In genomic region chr5:118452052-118452451, GRCm38 (mm10) we compare ENCODE assay signal across 22 mouse cellular contexts.
DNase-seq lines count a peak whose midpoint lies in the region; ATAC-seq and TF ChIP-seq lines count a peak whose summit lies in the region.
"Had no signal": no experiment of that assay in that cellular context is flagged by ENCODE, and none has a peak within 500 bp of the region (broad histone marks: within the 10 kb centered on the region; RNA-seq: fewer than 3 reads in every experiment).

No protein-coding gene starts in this region.

- no peak overlapping the region for H3K4me3 ChIP-seq in kidney, postnatal 0 days (replicated peaks; ENCODE audit: low read depth, low read length)
- H3K4me3 ChIP-seq in liver, embryonic 14.5 days (ENCODE audit: insufficient read depth in 1 of 2, low read depth in 2 of 2, low read length in 2 of 2), result no peak overlapping the region
- no peak overlapping the region for H3K4me3 ChIP-seq in liver, embryonic 11.5 days (ENCODE audit: low read depth, low read length)
- no peak overlapping the region for H3K4me3 ChIP-seq in liver, embryonic 16.5 days (ENCODE audit: low read depth, low read length)
- H3K4me3 ChIP-seq: embryonic facial prominence, embryonic 15.5 days; heart, embryonic 13.5 days; hindbrain, embryonic 15.5 days had no signal

- H3K4me1 ChIP-seq in kidney, postnatal 0 days (replicated peaks; ENCODE audit: insufficient read depth, low read length), result no peaks in the 10 kb centered on the region
- peaks cover 15 to 16% of the 10 kb centered on the region in 2 experiments for H3K4me1 ChIP-seq in liver, embryonic 14.5 days (replicated peaks; ENCODE audit: control insufficient read depth in 2 of 2, insufficient read depth in 2 of 2, low read length in 1 of 2)
- peaks cover 3% of the 10 kb centered on the region for H3K4me1 ChIP-seq in liver, embryonic 11.5 days (replicated peaks; ENCODE audit: control insufficient read depth, insufficient read depth, low read length)
- H3K4me1 ChIP-seq in liver, embryonic 16.5 days (ENCODE audit: control insufficient read depth, low read depth, low read length), result peaks cover 16% of the 10 kb centered on the region
- H3K4me1 ChIP-seq: hindbrain, embryonic 15.5 days had no signal

- no peak overlapping the region for H3K27ac ChIP-seq in kidney, postnatal 0 days
- H3K27ac ChIP-seq in liver, embryonic 14.5 days, result no peak overlapping the region
- no peak overlapping the region for H3K27ac ChIP-seq in liver, embryonic 11.5 days (ENCODE audit: low read depth, low read length)
- H3K27ac ChIP-seq in liver, embryonic 16.5 days (ENCODE audit: low read length), result no peak overlapping the region
- H3K27ac ChIP-seq: embryonic facial prominence, embryonic 15.5 days; heart, embryonic 13.5 days; hindbrain, embryonic 15.5 days had no signal

- DNase-seq in kidney, postnatal 0 days (ENCODE audit: low spot score), result no peak
- DNase-seq in kidney, postnatal 36 days, result no peak
- no peak for DNase-seq in liver, embryonic 14.5 days (ENCODE audit: low read depth in 3 of 3, low spot score in 3 of 3)
- DNase-seq in liver, embryonic 11.5 days (ENCODE audit: low spot score), result no peak
- no peak for DNase-seq in layer of hippocampus, adult 9-10 months (ENCODE audit: low spot score)
- DNase-seq in urinary bladder, postnatal 10 days (ENCODE audit: low spot score), result no peak
- DNase-seq: adrenal gland, adult 8-10 months; cerebellum, adult 11 months; cerebellum, adult 8-10 months; cerebellum, postnatal 14 days; embryo, embryonic 11 days; gastrocnemius, postnatal 36 days; heart, adult 11 months; heart, postnatal 36 days had no signal

- H3K36me3 ChIP-seq in kidney, postnatal 0 days (ENCODE audit: insufficient read depth, low read length), result no peaks in the 10 kb centered on the region
- no peaks in the 10 kb centered on the region for H3K36me3 ChIP-seq in liver, embryonic 14.5 days (replicated peaks; ENCODE audit: control insufficient read depth, insufficient read depth, low read depth)
- H3K36me3 ChIP-seq in liver, embryonic 11.5 days (ENCODE audit: control insufficient read depth, insufficient read depth, low read length), result no peaks in the 10 kb centered on the region
- no peaks in the 10 kb centered on the region for H3K36me3 ChIP-seq in liver, embryonic 16.5 days (ENCODE audit: control insufficient read depth, insufficient read depth)
- H3K36me3 ChIP-seq: embryonic facial prominence, embryonic 15.5 days; G1E; heart, embryonic 13.5 days; hindbrain, embryonic 15.5 days had no signal

- no peak for TF ChIP-seq CTCF in kidney, postnatal 0 days (IDR thresholded peaks at IDR 0.05; ENCODE audit: low read depth)
- no peak for TF ChIP-seq CTCF in liver, embryonic 14.5 days (IDR thresholded peaks at IDR 0.05; ENCODE audit: low read depth)

- ATAC-seq in kidney, postnatal 0 days (replicated peaks; ENCODE audit: low FRiP score, low read depth), result 0 out of 2 replicates have a peak, but pooled peaks have one; percentile 17
- peak; percentile 52; the same call in 1 of the 2 replicates for ATAC-seq in liver, embryonic 14.5 days (ENCODE audit: insufficient read depth)
- no peak for ATAC-seq in liver, embryonic 11.5 days (replicated peaks; ENCODE audit: low FRiP score)
- ATAC-seq in erythroblast, adult 5-6 weeks (replicated peaks; ENCODE audit: low FRiP score, poor library complexity, severe bottlenecking), result 0 out of 2 replicates have a peak, but pooled peaks have one; percentile 23
- ATAC-seq in liver, embryonic 16.5 days (ENCODE audit: low read depth), result 0 out of 2 replicates have a peak, but pooled peaks have one; percentile 30
- ATAC-seq: forebrain, embryonic 14.5 days had no signal

- no peak overlapping the region for H3K4me2 ChIP-seq in kidney, postnatal 0 days (ENCODE audit: low read length)
- no peak overlapping the region for H3K4me2 ChIP-seq in liver, embryonic 14.5 days (ENCODE audit: low read depth)
- no peak overlapping the region for H3K4me2 ChIP-seq in liver, embryonic 11.5 days
- no peak overlapping the region for H3K4me2 ChIP-seq in liver, embryonic 16.5 days (ENCODE audit: low read depth, low read length)
- H3K4me2 ChIP-seq: embryonic facial prominence, embryonic 15.5 days; heart, embryonic 13.5 days; hindbrain, embryonic 15.5 days had no signal

- H3K27me3 ChIP-seq in kidney, postnatal 0 days (ENCODE audit: insufficient read depth, low read length), result no peaks in the 10 kb centered on the region
- no peaks in the 10 kb centered on the region; the same call in 1 of the 2 replicates for H3K27me3 ChIP-seq in liver, embryonic 14.5 days (ENCODE audit: control insufficient read depth, insufficient read depth, low read length)
- H3K27me3 ChIP-seq in liver, embryonic 11.5 days (replicated peaks; ENCODE audit: control insufficient read depth, insufficient read depth, low read length), result peaks cover 2% of the 10 kb centered on the region; the same call in 1 of the 2 replicates
- peaks cover 2% of the 10 kb centered on the region; the same call in 1 of the 2 replicates for H3K27me3 ChIP-seq in liver, embryonic 16.5 days (ENCODE audit: control insufficient read depth, insufficient read depth, low read depth, low read length)
- H3K27me3 ChIP-seq: CH12.LX; embryonic facial prominence, embryonic 15.5 days; heart, embryonic 13.5 days; hindbrain, embryonic 15.5 days had no signal

- no peaks in the 10 kb centered on the region for H3K9me3 ChIP-seq in kidney, postnatal 0 days (replicated peaks; ENCODE audit: low read length)
- H3K9me3 ChIP-seq in liver, embryonic 14.5 days (ENCODE audit: control insufficient read depth, low read length), result no peaks in the 10 kb centered on the region
- H3K9me3 ChIP-seq in liver, embryonic 11.5 days (ENCODE audit: control insufficient read depth, low read length), result no peaks in the 10 kb centered on the region
- no peaks in the 10 kb centered on the region for H3K9me3 ChIP-seq in liver, embryonic 16.5 days (replicated peaks; ENCODE audit: control insufficient read depth, low read length)
- H3K9me3 ChIP-seq: embryonic facial prominence, embryonic 15.5 days; G1E; heart, embryonic 13.5 days; hindbrain, embryonic 15.5 days had no signal

- TF ChIP-seq EP300 in liver, embryonic 14.5 days (IDR thresholded peaks at IDR 0.05; ENCODE audit: low read depth), result no peak

- H3K9ac ChIP-seq in kidney, postnatal 0 days (ENCODE audit: low read depth, low read length), result no peak overlapping the region
- H3K9ac ChIP-seq in liver, embryonic 14.5 days (replicated peaks), result no peak overlapping the region
- H3K9ac ChIP-seq in liver, embryonic 11.5 days (ENCODE audit: low read depth, low read length), result no peak overlapping the region
- no peak overlapping the region for H3K9ac ChIP-seq in liver, embryonic 16.5 days (ENCODE audit: low read depth, low read length)
- H3K9ac ChIP-seq: embryonic facial prominence, embryonic 15.5 days; heart, embryonic 13.5 days; hindbrain, embryonic 15.5 days had no signal

- 53% methylated on average over 2 of the region's 2 CpGs for WGBS in kidney, postnatal 0 days
- 74% methylated on average over 2 of the region's 2 CpGs for WGBS in liver, embryonic 14.5 days (ENCODE audit: insufficient replicate concordance)
- WGBS in liver, embryonic 11.5 days, result 70% methylated on average over 2 of the region's 2 CpGs
- 82% methylated on average over 2 of the region's 2 CpGs for WGBS in liver, embryonic 16.5 days (ENCODE audit: insufficient replicate concordance)
